Mouse (Mus musculus) gonadal fat pad, adult 2 months (tissue): ENCODE results near the gene Gm6040. TPM values are rescaled to one million over a fixed set of nuclear protein-coding genes. Genes with fewer than 3 reads are reported as not detected.

Source experiments
- DNase-seq: peaks from one replicate; pipeline ENCODE4 v3.0.0-alpha.2; 2012; ENCODE audit warnings: low read depth
- polyA plus RNA-seq: library from polyadenylated mRNA; depleted of rRNA; stranded (reverse); fragments of >200 nt; gene quantifications from 2 replicates; pipeline ENCODE4 v1.2.3, GENCODE M21; 2012; rRNA removed

Gene Gm6040
- polyA plus RNA-seq, result 31.5 and 36.7 TPM in 2 replicates

- DNase-seq, result no peak
Observed at GRCm38 (mm10) chr8:20921971-20922370, at the start of gene Gm6040. Gm6040 (minus strand) TSS chr8:20922071.

GRCm38 (mm10) chr8:20964531-20964930 lies 42.7 kb upstream of the Gm6040 start:
- no peak for DNase-seq

GRCm38 (mm10) chr8:20944610-20945009 lies 22.7 kb upstream of the Gm6040 start, which contains the start of gene AY761185:
AY761185 (minus strand) TSS chr8:20944710.
- DNase-seq, result no peak

GRCm38 (mm10) chr8:20912288-20912687 lies 9.6 kb downstream of the Gm6040 start:
- DNase-seq, result no peak

GRCm38 (mm10) chr8:20908256-20908655 lies 13.6 kb downstream of the Gm6040 start:
- no peak for DNase-seq

GRCm38 (mm10) chr8:20907119-20907518 lies 14.8 kb downstream of the Gm6040 start:
- no peak for DNase-seq

- no peak for DNase-seq
Observed at GRCm38 (mm10) chr8:20902527-20902926, 19.3 kb downstream of the Gm6040 start, which contains the start of gene Gm15056. Gm15056 (minus strand) TSS chr8:20902627.

- no peak for DNase-seq
Observed at GRCm38 (mm10) chr8:20892369-20892768, 29.5 kb downstream of the Gm6040 start, which contains the start of gene Defb33. Defb33 (plus strand) TSS chr8:20892669.

GRCm38 (mm10) chr8:20874608-20875007 lies 47.3 kb downstream of the Gm6040 start:
- DNase-seq, result no peak

Other genes with a start within 250 kb of the Gm6040 start
- gene Defb33, start 29.4 kb downstream of the Gm6040 start, polyA plus RNA-seq, result 1.1 and 1.3 TPM in 2 replicates
- 8.2 and 18.3 TPM in 2 replicates for gene Gm15056, start 19.4 kb downstream of the Gm6040 start, polyA plus RNA-seq
- gene AY761185, start 22.6 kb upstream of the Gm6040 start, polyA plus RNA-seq, result 1,946 and 2,190 TPM in 2 replicates
- gene Defa21, start 103.5 kb upstream of the Gm6040 start, polyA plus RNA-seq, result not detected in 2 replicates
- gene Defa23, start 133.0 kb upstream of the Gm6040 start, polyA plus RNA-seq, result not detected in 2 replicates
- gene Defa35, start 143.0 kb upstream of the Gm6040 start, polyA plus RNA-seq, result not detected in 2 replicates
- not detected in 2 replicates for gene Defa25, start 162.4 kb upstream of the Gm6040 start, polyA plus RNA-seq
- not detected in 2 replicates for gene Gm14851, start 174.0 kb upstream of the Gm6040 start, polyA plus RNA-seq
- gene Defa30, start 212.6 kb upstream of the Gm6040 start, polyA plus RNA-seq, result not detected in 2 replicates
- gene Defa22, start 240.2 kb upstream of the Gm6040 start, polyA plus RNA-seq, result not detected in 2 replicates